Mouse (Mus musculus): ENCODE measurements at regions not wholly inside any gene's neighbourhood (a gene's known extent, or its start where the extent isn't known, plus 50 kb on each side); places are given as distances from the start of the nearest gene placed in this dataset.

DNA sequence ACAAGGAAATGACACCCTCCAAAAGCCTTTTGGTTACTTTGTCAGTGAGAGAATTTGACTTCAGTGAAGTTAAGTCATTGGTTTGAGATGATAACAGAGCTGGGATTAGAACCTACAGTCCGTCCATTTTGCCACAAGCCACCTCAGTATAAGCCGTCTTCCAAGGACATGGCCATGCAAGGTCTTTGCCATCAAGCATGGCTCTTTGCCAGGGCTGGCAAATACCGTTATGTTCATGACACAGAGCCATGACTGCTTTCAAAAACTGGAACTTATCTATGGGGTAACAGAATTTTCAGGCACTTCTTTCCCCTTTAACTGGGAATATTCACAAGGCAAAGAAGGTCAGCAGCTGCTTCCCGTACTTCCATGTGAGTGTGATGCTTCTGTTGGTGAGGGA is 441.9 kb upstream of the Fam19a5 start:
- no peak for DNase-seq

DNA sequence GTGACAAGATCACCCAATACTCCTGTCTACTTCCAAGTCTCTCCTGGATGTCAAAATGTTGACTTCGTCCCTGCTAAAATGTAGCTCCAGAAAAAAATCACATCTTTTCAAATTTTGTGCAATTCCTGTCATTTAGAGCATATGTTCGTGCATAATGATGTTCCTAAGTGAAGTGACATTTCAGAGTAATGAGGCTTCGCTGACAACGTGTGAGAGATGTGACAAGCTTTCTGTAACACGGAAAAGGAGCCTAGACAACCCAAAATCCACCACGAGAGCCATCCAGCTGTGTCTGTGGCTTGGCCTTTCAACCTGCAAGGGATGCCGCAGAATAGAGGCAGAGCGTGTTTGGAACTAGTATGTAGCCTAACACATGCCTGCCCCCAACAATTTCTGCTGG is 438.1 kb upstream of the Fam19a5 start:
- DNase-seq = no peak

DNA sequence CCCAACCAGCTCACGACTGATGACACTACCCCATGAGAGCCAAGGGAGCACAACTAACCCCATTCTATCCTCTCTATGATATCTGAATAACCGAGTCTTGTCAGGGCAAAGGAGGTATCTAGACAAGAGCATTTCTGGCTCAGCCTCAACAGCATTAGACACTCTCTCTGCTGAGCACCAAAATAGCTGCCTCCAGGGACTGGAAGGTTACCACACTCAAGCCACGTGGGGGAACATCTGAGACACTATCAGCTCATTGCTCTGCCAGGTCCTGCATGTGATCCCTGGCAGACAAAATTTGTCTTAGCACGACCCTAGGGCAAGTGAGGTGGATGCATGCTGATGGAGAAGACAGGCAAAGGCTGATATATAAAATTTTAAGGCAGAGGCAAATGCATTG is 436.4 kb upstream of the Fam19a5 start:
- DNase-seq = no peak

DNA sequence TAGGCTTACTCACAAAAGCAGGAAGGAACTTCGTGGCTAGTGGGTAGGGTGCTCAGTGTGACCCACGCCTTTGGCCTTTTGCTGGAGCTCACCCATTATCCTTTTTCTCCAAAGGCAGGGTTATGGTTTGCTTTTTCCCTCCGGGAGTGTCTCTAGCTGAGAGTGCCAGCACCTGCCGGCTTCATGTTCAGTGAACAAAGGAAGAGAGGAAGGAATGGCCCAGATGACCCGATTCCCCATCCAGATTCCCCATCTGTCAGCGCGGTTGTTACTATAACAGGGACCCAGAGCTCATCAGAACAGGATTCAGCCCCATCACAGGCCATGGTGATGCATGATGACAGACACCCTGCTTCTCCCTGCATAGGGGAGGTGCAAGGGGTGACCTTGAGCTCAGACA is 435.7 kb upstream of the Fam19a5 start:
- DNase-seq = no peak

GRCm38 (mm10) chr15:87122656-87123055 is 421.4 kb upstream of the Fam19a5 start:
- no peak for DNase-seq

GRCm38 (mm10) chr15:87125427-87126148 is 418.5 kb upstream of the Fam19a5 start:
- no peak for DNase-seq

DNA sequence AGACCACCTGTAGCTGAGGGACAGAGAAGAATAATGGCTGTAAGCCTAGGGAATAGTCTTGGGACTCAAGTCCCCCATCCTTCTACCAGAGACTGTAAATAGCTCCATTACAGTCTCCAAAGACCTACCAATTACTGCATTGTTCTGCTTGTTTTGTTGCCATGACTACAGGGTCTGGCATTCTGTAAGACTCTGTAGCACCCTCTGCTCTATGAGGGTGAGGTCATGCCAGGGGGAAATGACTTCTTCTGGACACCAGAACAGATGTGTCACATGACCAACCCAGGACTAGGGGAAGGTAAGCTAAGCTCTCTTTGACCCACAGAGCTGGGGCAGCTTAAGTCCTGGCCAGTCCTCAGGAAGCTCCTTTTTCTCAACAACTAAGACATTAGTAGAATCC is 405.2 kb upstream of the Fam19a5 start:
- no peak for DNase-seq

GRCm38 (mm10) chr15:87169136-87169535 is 375.0 kb upstream of the Fam19a5 start:
- DNase-seq = no peak

- no peak for DNase-seq
These were observed 373.2 kb upstream of the Fam19a5 start for GRCm38 (mm10) chr15:87170890-87171289.

GRCm38 (mm10) chr15:87173096-87173495 is 371.0 kb upstream of the Fam19a5 start:
- DNase-seq = no peak

DNA sequence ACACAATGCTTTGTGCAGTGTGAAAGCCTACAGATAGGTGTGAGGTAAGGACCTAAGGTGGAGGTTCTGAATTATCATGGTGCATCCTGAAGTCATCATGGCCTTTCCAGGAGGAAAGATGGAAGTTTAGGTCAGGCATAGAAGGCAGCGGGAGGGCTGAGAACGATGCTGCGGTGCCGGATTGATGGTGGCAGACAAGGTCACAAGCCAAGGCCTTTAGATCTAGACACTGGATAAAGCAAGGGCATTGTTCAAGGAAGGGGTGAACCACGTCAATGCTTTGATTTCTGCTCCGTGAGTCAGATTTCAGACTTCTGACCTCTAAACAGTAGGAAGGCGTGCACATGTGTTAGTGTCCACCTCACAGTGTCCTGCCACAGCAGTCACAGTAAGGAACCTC is 365.5 kb upstream of the Fam19a5 start:
- DNase-seq = no peak

DNA sequence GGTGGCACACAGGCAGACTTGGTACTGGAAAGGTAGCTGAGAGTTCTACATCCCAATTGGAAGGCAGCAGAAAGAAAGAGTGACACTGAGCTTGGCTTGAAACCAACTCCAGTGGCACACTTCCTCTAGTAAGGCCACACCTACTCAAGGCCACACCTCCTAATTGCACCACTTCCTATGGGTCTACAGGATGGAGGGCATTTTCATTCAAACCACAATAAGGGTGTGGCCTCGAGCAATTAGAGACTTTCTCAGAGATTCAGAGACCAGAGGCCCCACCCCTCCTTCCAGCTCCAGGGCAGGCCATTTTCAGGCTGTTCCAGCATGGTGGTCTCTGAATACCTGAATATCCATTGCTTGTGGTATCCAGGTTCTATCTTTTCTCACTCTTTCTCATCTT is 363.3 kb upstream of the Fam19a5 start:
- no peak for DNase-seq

DNA sequence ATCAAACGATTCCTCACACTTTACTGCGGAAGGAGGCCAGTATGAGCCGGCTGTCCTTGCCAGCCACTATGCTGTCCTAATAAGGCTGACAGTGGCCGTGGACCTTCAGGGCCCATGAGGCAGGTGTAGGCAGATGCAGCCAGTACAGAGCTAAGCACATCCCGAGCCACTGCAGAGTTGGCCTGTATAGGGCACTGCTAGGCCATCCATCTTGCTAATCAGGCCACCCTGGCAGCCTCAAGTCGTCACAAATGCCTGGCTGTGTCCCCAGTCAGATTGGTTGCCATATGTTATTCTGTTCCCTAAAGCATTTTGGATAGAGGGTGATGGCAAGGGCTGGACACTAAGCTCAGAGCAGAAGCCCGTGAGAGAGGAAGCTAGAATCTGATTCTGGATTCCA is 359.9 kb upstream of the Fam19a5 start:
- DNase-seq = no peak

DNA sequence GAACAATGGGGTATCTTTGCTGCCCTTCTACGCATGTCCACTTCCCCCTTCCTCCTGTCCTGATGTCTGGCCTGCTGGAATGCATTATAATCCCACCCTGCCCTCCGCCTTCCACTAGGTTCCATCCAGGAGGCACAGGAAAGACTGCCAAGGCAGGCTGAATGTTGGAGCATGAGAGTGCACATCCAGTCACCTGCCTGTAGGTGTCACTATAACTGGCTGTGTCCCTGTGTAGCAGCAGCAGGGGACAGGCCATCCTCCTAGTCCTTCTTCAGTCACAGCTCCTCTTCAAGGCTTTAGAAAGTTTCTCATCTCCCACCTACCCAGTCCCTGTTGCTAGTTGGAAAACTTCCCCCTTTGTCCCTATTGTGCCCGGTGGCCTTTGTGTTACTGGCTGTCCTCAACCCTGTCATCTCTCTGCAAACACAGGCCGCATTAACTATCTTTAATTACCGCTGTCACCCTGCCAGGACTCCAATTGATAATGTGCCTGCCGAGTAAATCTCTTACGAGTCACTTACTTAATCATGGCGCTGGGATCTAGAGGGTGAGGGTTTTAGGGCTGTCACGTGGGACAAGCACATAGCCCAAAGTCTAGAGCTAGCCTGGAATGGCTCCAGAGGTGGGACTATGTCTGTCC is 355.2 kb upstream of the Fam19a5 start:
- no peak for DNase-seq

- DNase-seq = no peak
These were observed 352.2 kb upstream of the Fam19a5 start for GRCm38 (mm10) chr15:87191901-87192300.

GRCm38 (mm10) chr15:87196306-87196893 is 347.7 kb upstream of the Fam19a5 start:
- DNase-seq = no peak

GRCm38 (mm10) chr15:87199641-87200040 is 344.5 kb upstream of the Fam19a5 start:
- no peak for DNase-seq

DNA sequence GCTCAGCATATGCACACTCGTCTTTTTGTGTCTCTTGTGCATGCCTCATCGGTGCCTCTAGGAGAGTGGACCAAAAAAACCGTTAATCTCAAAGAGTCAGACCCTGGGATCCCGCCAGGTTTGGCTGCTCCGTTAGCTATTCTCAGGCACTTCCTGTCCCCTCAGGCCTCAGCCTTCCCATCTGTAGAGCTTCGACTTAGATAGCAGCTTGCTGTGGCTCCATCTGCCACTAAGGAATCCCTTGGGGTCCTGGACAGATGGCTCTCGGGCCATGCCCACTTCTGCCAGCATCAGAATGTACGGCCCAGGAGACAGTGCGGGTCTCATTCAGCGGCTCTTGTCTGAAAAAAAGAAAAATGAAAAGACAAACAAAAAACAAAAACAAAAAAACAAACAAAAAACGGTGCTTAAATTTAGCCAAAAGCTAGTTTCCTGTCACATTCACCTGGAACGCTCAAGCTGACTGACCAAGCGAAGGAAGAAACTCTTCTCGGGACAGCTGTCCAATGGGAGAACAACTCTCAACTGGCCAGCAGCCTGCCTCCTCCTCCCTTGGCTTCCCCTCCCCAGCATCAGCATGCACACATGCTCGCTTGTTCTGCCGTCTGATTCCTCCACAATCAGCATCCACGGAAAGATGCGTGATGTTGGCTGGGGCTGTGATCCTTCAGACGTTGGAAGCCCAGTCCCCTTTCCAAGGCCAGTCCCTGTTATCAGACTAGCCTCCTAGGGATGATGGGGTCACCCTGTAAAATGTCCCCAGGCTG is 343.6 kb upstream of the Fam19a5 start:
- DNase-seq = no peak

GRCm38 (mm10) chr15:87201055-87201454 is 343.0 kb upstream of the Fam19a5 start:
- no peak for DNase-seq

- DNase-seq = no peak
These were observed 314.1 kb upstream of the Fam19a5 start for GRCm38 (mm10) chr15:87229951-87230350.

- no peak for DNase-seq
These were observed 308.0 kb upstream of the Fam19a5 start for GRCm38 (mm10) chr15:87236096-87236495.

- no peak for DNase-seq
These were observed 305.0 kb upstream of the Fam19a5 start for GRCm38 (mm10) chr15:87239057-87239456.

DNA sequence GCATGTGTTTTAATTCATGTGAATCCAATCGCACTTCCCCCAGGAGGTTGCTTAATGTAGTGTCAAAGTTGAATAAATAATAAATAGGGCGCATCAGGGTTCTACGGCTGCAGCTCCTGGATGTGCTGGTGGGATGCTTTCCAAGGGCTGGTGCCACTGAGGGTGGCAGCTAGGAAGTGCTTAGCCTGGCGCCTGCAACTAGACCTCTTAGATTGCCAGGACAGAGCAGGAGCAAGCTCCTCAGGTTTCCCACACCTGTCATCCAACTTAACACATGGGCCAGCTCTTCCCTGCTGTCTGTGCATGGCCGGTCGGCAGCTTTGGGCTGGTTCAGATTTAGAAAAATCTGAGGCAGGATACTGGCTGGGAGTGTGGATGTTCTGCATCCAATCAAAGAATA is 282.6 kb upstream of the Fam19a5 start:
- DNase-seq = no peak

GRCm38 (mm10) chr15:87264906-87265305 is 279.2 kb upstream of the Fam19a5 start:
- DNase-seq = no peak
